Mouse (Mus musculus) kidney, adult 2 months (tissue): ENCODE measurements around the gene Ncaph2. TPM values are rescaled to one million over a fixed set of nuclear protein-coding genes. Genes with fewer than 3 reads are reported as not detected.

Experiments used
- DNase-seq: peaks from one replicate; pipeline ENCODE4 v3.0.0; 2021
- H3K27ac ChIP-seq: fragments of 200-500 bp; 2 replicates; pipeline ENCODE4 v1.5.1; 2012; ENCODE audit warnings: low read depth, low read length, control low read depth, inconsistent platforms; ENCODE audit not compliant: insufficient read depth
- H3K27me3 ChIP-seq: fragments of 200-500 bp; replicated peaks from 2 replicates; pipeline ENCODE4 v1.6.1; 2012; ENCODE audit warnings: mild to moderate bottlenecking, moderate library complexity, low read length, inconsistent platforms; ENCODE audit not compliant: control insufficient read depth, insufficient read depth
- H3K36me3 ChIP-seq: fragments of 200-500 bp; 2 replicates; pipeline ENCODE4 v1.6.1; 2012; ENCODE audit warnings: mild to moderate bottlenecking, moderate library complexity, low read length, inconsistent platforms; ENCODE audit not compliant: control insufficient read depth, insufficient read depth
- H3K4me1 ChIP-seq: fragments of 200-500 bp; 2 replicates; pipeline ENCODE4 v1.6.1; 2011; ENCODE audit warnings: low read length; ENCODE audit not compliant: control insufficient read depth, insufficient read depth
- H3K4me3 ChIP-seq: fragments of 200-500 bp; 2 replicates; pipeline ENCODE4 v1.5.1; 2011; ENCODE audit warnings: mild to moderate bottlenecking, low read depth, low read length, control low read depth; ENCODE audit not compliant: insufficient read depth
- CTCF ChIP-seq: fragments of 200-500 bp; conservative IDR thresholded peaks from 2 replicates; pipeline ENCODE4 v1.5.1; 2011; ENCODE audit warnings: low read depth, mild to moderate bottlenecking, control low read depth, low read length, moderate library complexity, mixed read lengths; ENCODE audit not compliant: insufficient read depth, insufficient read length
- POLR2A ChIP-seq: fragments of 200-500 bp; IDR thresholded peaks from one replicate; pipeline ENCODE4 v1.6.1; 2011; ENCODE audit warnings: low read depth, low read length, control low read depth
- WGBS: fragments of 180-500 bp; shearing (Covaris S2); methylation state at CpG from one replicate; pipeline ENCODE4 v1.1.7; 2018; 5-methylcytosine and 5-hydroxymethylcytosine counted together
- polyA plus RNA-seq: library from polyadenylated mRNA; depleted of rRNA; stranded (reverse); fragments of >200 nt; gene quantifications from 2 replicates; pipeline ENCODE4 v1.2.3, GENCODE M21; 2012; rRNA removed

The Ncaph2 gene
- polyA plus RNA-seq, 1 experiment, result 111 TPM

DNA sequence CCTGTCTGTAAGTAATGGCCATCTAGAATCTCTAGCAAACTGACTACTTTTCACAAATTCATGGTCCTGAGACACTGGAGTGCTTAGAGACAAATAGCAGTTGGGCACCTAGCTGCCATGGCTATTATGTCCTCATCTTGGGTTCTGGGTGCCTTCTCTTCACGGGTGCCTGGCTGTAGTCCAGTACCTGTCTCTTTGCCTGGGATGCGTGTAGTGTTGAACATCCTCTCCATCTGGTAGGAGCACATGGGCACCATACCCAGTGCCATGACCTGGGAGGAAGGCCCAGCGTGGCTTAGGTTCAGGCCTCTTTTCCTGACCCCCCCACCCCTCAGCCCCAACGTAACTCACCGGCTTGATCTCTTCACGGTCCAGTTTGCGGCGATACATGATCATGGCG is 66.4 kb downstream of the Ncaph2 start:
- Histone ChIP-seq H3K36me3 (no peaks in the 10 kb centered on the region; the same call in 1 of the 2 replicates), H3K27me3 (no peaks in the 10 kb centered on the region), H3K27ac (no peak overlapping the region), H3K4me3 (no peak overlapping the region), H3K4me1 (no peaks in the 10 kb centered on the region)
- TF ChIP-seq CTCF (no peak), POLR2A (no peak)
- DNase-seq, result no peak
- 87% methylated on average over 9 of the region's 9 CpGs for WGBS

Other genes with a start within 250 kb of the Ncaph2 start
- 17.2 and 24.4 TPM in 2 replicates for gene Tubgcp6, start 232.6 kb upstream of the Ncaph2 start, polyA plus RNA-seq
- 26.5 and 27.7 TPM in 2 replicates for gene Hdac10, start 227.0 kb upstream of the Ncaph2 start, polyA plus RNA-seq
- gene Mapk12, start 215.0 kb upstream of the Ncaph2 start, polyA plus RNA-seq, result 12.7 and 13.9 TPM in 2 replicates
- gene Mapk11, start 206.1 kb upstream of the Ncaph2 start, polyA plus RNA-seq, result 6.0 and 7.9 TPM in 2 replicates
- gene Plxnb2, start 174.9 kb upstream of the Ncaph2 start, polyA plus RNA-seq, result 288 and 297 TPM in 2 replicates
- 11.2 and 15.0 TPM in 2 replicates for gene Dennd6b, start 159.2 kb upstream of the Ncaph2 start, polyA plus RNA-seq
- gene Ppp6r2, start 144.2 kb upstream of the Ncaph2 start, polyA plus RNA-seq, result 85.0 and 148 TPM in 2 replicates
- gene Sbf1, start 40.4 kb upstream of the Ncaph2 start, polyA plus RNA-seq, result 174 and 184 TPM in 2 replicates
- gene Adm2, start 33.0 kb upstream of the Ncaph2 start, polyA plus RNA-seq, result 12.1 and 13.4 TPM in 2 replicates
- 7,787 and 8,230 TPM in 2 replicates for gene Miox, start 21.3 kb upstream of the Ncaph2 start, polyA plus RNA-seq
- gene Lmf2, start 60 bp upstream of the Ncaph2 start, polyA plus RNA-seq, result 40.2 and 43.7 TPM in 2 replicates
- 59.5 and 65.3 TPM in 2 replicates for gene Sco2, start 18.1 kb downstream of the Ncaph2 start, polyA plus RNA-seq
- gene Tymp, start 21.3 kb downstream of the Ncaph2 start, polyA plus RNA-seq, result 1.8 and 3.1 TPM in 2 replicates
- gene Odf3b, start 23.6 kb downstream of the Ncaph2 start, polyA plus RNA-seq, result 1.6 and 2.2 TPM in 2 replicates
- gene Klhdc7b, start 29.2 kb downstream of the Ncaph2 start, polyA plus RNA-seq, result not detected in 2 replicates
- gene Syce3, start 54.8 kb downstream of the Ncaph2 start, polyA plus RNA-seq, result not detected in 2 replicates
- gene Cpt1b, start 70.1 kb downstream of the Ncaph2 start, polyA plus RNA-seq, result 55.3 and 64.1 TPM in 2 replicates
- gene C730034F03Rik, start 73.9 kb downstream of the Ncaph2 start, polyA plus RNA-seq, result 0.76 and 0.99 TPM in 2 replicates
- 1.1 and 1.5 TPM in 2 replicates for gene Gm44502, start 74.0 kb downstream of the Ncaph2 start, polyA plus RNA-seq
- 58.2 and 62.6 TPM in 2 replicates for gene Chkb, start 74.2 kb downstream of the Ncaph2 start, polyA plus RNA-seq
- gene Mapk8ip2, start 98.2 kb downstream of the Ncaph2 start, polyA plus RNA-seq, result 0.29 and 0.59 TPM in 2 replicates
- 26.0 and 30.0 TPM in 2 replicates for gene Arsa, start 121.7 kb downstream of the Ncaph2 start, polyA plus RNA-seq
- 18.0 and 19.5 TPM in 2 replicates for gene Shank3, start 143.9 kb downstream of the Ncaph2 start, polyA plus RNA-seq
- 0.58 and 0.74 TPM in 2 replicates for gene Acr, start 212.6 kb downstream of the Ncaph2 start, polyA plus RNA-seq
- gene Rabl2, start 236.2 kb downstream of the Ncaph2 start, polyA plus RNA-seq, result 16.9 and 18.1 TPM in 2 replicates